Mouse (Mus musculus) megakaryocyte, embryonic 14.5 days (primary cell): Measurements from ENCODE around the gene Vamp5. TPM values are rescaled to one million over a fixed set of nuclear protein-coding genes. Genes with fewer than 3 reads are reported as not detected.

Experiments used
- H3K27me3 ChIP-seq: replicated peaks from 2 replicates; pipeline ENCODE3; 2012; ENCODE audit warnings: inconsistent platforms
- H3K36me3 ChIP-seq: replicated peaks from 2 replicates; pipeline ENCODE3; 2012; ENCODE audit warnings: low read length, inconsistent platforms, mixed read lengths
- H3K4me1 ChIP-seq: 2 replicates; pipeline ENCODE4 v1.6.1; 2012; ENCODE audit warnings: inconsistent platforms
- H3K4me3 ChIP-seq: replicated peaks from 2 replicates; pipeline ENCODE3; 2012; ENCODE audit warnings: moderate library complexity, mild to moderate bottlenecking, inconsistent platforms
- H3K9me3 ChIP-seq: 2 replicates; pipeline ENCODE4 v1.6.1; 2012; ENCODE audit warnings: inconsistent platforms
- FLI1 ChIP-seq: IDR thresholded peaks from 2 replicates; pipeline ENCODE4 v1.6.1; 2012; ENCODE audit warnings: low read length, inconsistent platforms, mixed read lengths
- GATA1 ChIP-seq: IDR thresholded peaks from 3 replicates; pipeline ENCODE4 v1.6.1; 2012; ENCODE audit warnings: mixed read lengths, low read length, inconsistent platforms, borderline replicate concordance
- polyA plus RNA-seq: library from polyadenylated mRNA; stranded (reverse); fragments of >175 nt; gene quantifications from 2 replicates; pipeline ENCODE4 v1.2.3, GENCODE M21; 2012; ENCODE audit warnings: low replicate concordance; ENCODE audit not compliant: insufficient read depth

Vamp5 gene
- polyA plus RNA-seq, 1 experiment = 61.7 TPM

- no peak for TF ChIP-seq GATA1
- TF ChIP-seq FLI1 = no peak
- H3K36me3 ChIP-seq = peaks cover 54% of the 10 kb centered on the region
- H3K4me1 ChIP-seq = peaks cover 84% of the 10 kb centered on the region
- H3K9me3 ChIP-seq = no peaks in the 10 kb centered on the region
- H3K4me3 ChIP-seq = peak overlapping the region; percentile 70
- H3K27me3 ChIP-seq = no peaks in the 10 kb centered on the region
Observed at GRCm38 (mm10) chr6:72360599-72360935, 19.7 kb downstream of the Vamp5 start.

- H3K9me3 ChIP-seq = no peaks in the 10 kb centered on the region
- no peaks in the 10 kb centered on the region for H3K27me3 ChIP-seq
- peak overlapping the region; percentile 70 for H3K4me3 ChIP-seq
- H3K36me3 ChIP-seq = peaks cover 54% of the 10 kb centered on the region
- TF ChIP-seq FLI1 (no peak), GATA1 (no peak)
- peaks cover 88% of the 10 kb centered on the region for H3K4me1 ChIP-seq
Observed at GRCm38 (mm10) chr6:72359891-72360598, 20.2 kb downstream of the Vamp5 start.

- no peak for TF ChIP-seq GATA1
- TF ChIP-seq FLI1 = no peak
- Histone ChIP-seq H3K9me3 (no peaks in the 10 kb centered on the region), H3K36me3 (peaks cover 54% of the 10 kb centered on the region), H3K27me3 (no peaks in the 10 kb centered on the region), H3K4me1 (peaks cover 89% of the 10 kb centered on the region), H3K4me3 (no peak overlapping the region)
Observed at GRCm38 (mm10) chr6:72359343-72359742, 20.9 kb downstream of the Vamp5 start.

- TF ChIP-seq GATA1 = no peak
- TF ChIP-seq FLI1 = no peak
- H3K4me1 ChIP-seq = peaks cover 89% of the 10 kb centered on the region
- H3K9me3 ChIP-seq = no peaks in the 10 kb centered on the region
- peak overlapping the region; percentile 50 for H3K4me3 ChIP-seq
- H3K27me3 ChIP-seq = no peaks in the 10 kb centered on the region
- peaks cover 65% of the 10 kb centered on the region for H3K36me3 ChIP-seq
Observed at GRCm38 (mm10) chr6:72358086-72358764, 22.0 kb downstream of the Vamp5 start.

GRCm38 (mm10) chr6:72357164-72358079 lies 22.8 kb downstream of the Vamp5 start:
- H3K9me3 ChIP-seq = no peaks in the 10 kb centered on the region
- H3K27me3 ChIP-seq = no peaks in the 10 kb centered on the region
- TF ChIP-seq FLI1 = no peak
- no peak for TF ChIP-seq GATA1
- no peak overlapping the region for H3K4me3 ChIP-seq
- H3K36me3 ChIP-seq = peaks cover 72% of the 10 kb centered on the region
- H3K4me1 ChIP-seq = peaks cover 90% of the 10 kb centered on the region

- peaks cover 78% of the 10 kb centered on the region for H3K36me3 ChIP-seq
Observed at GRCm38 (mm10) chr6:72356001-72356532, 24.2 kb downstream of the Vamp5 start.

GRCm38 (mm10) chr6:72355066-72355911 lies 25.0 kb downstream of the Vamp5 start, which contains the start of gene Tmem150a:
Gene Tmem150a (plus strand): TSS chr6:72355447.
- TF ChIP-seq GATA1 = no peak
- no peak for TF ChIP-seq FLI1
- H3K36me3 ChIP-seq = peaks cover 78% of the 10 kb centered on the region
- H3K4me3 ChIP-seq = peak within 1 kb of the TSS; percentile 94
- peaks cover 96% of the 10 kb centered on the region for H3K4me1 ChIP-seq
- H3K9me3 ChIP-seq = no peaks in the 10 kb centered on the region
- no peaks in the 10 kb centered on the region for H3K27me3 ChIP-seq

More at GRCm38 (mm10) chr6:72356001-72356532, 24.2 kb downstream of the Vamp5 start:
- H3K4me3 ChIP-seq = peak overlapping the region; percentile 94
- TF ChIP-seq FLI1 = no peak
- TF ChIP-seq GATA1 = no peak
- no peaks in the 10 kb centered on the region for H3K27me3 ChIP-seq
- peaks cover 96% of the 10 kb centered on the region for H3K4me1 ChIP-seq
- no peaks in the 10 kb centered on the region for H3K9me3 ChIP-seq

- peaks cover 78% of the 10 kb centered on the region for H3K36me3 ChIP-seq
- H3K27me3 ChIP-seq = no peaks in the 10 kb centered on the region
- TF ChIP-seq FLI1 (no peak), GATA1 (no peak)
- no peaks in the 10 kb centered on the region for H3K9me3 ChIP-seq
- peaks cover 96% of the 10 kb centered on the region for H3K4me1 ChIP-seq
- no peak overlapping the region for H3K4me3 ChIP-seq
Observed at GRCm38 (mm10) chr6:72354025-72354424, 26.2 kb downstream of the Vamp5 start.
